Mouse (Mus musculus): ENCODE measurements at regions not wholly inside any gene's neighbourhood (a gene's known extent, or its start where the extent isn't known, plus 50 kb on each side); places are given as distances from the start of the nearest gene placed in this dataset.

GRCm38 (mm10) chr14:110468457-110469311 is 286.3 kb downstream of the Slitrk6 start:
- Histone ChIP-seq H3K27me3 (replicated peaks; ENCODE audit: control insufficient read depth, insufficient read depth, low read length) (no peaks in the 10 kb centered on the region), H3K4me3 (ENCODE audit: low read length) (no peak overlapping the region), H3K9me3 (ENCODE audit: control insufficient read depth, low read length) (no peaks in the 10 kb centered on the region), H3K4me1 (ENCODE audit: control insufficient read depth, insufficient read depth, low read depth, low read length) (no peaks in the 10 kb centered on the region), H3K36me3 (ENCODE audit: control insufficient read depth, insufficient read depth, low read length) (no peaks in the 10 kb centered on the region), H3K27ac (ENCODE audit: low read depth, low read length) (no peak overlapping the region), H3K4me2 (ENCODE audit: low read length) (no peak overlapping the region), H3K9ac (ENCODE audit: low read depth, low read length) (no peak overlapping the region)
- WGBS: 42% methylated on average over 6 of the region's 6 CpGs
- peak; percentile 81 for ATAC-seq

Measured in hindbrain, embryonic 16.5 days (tissue).